Mouse (Mus musculus) left cerebral cortex, postnatal 14 days (tissue): ENCODE measurements around the gene 0610010K14Rik. TPM values are rescaled to one million over a fixed set of nuclear protein-coding genes. Genes with fewer than 3 reads are reported as not detected.
A peak's percentile ranks its signal among the peaks of the same experiment; 100 is the strongest.

Source experiments
- DNase-seq, 2 experiments: peaks; one replicate each; pipeline ENCODE4 v3.0.0; 2021 to 2022; ENCODE audit warnings: low spot score in 2 of 2, mixed read lengths in 1 of 2
- intact Hi-C: fragments of 180-260 bp; cut with DNase I; formaldehyde crosslinking; loops from one replicate; pipeline ENCODE4 v1.15.1; 2025
- long read RNA-seq, 2 experiments: library from polyadenylated mRNA; stranded (forward); transcript quantifications; one replicate each; pipeline ENCODE4 v2.0.0; 2021
- total RNA-seq, 2 experiments: library from RNA; stranded (reverse); gene quantifications; 2 replicates each; pipeline ENCODE4 v1.2.3; 2021

The 0610010K14Rik gene
- total RNA-seq = 10 to 100 TPM; 41.3 to 54.2 TPM
- long read RNA-seq, experiment 1, transcript 0610010K14Rik-206 (6 exons, 576 nt) = major isoform, 5 of 17 reads
- long read RNA-seq, experiment 1, partial matches to known transcripts = 1 of 17 reads
- long read RNA-seq, experiment 1, other reads (novel, unspliced or antisense) = 5 of 17 reads
- long read RNA-seq, experiment 2, transcript 0610010K14Rik-208 (6 exons, 880 nt) = major isoform, 5 of 21 reads
- long read RNA-seq, experiment 2, partial matches to known transcripts = 4 of 21 reads
- long read RNA-seq, experiment 2, other reads (novel, unspliced or antisense) = 6 of 21 reads

- intact Hi-C loops = no loop called here
These were observed at the start of gene 0610010K14Rik for GRCm38 (mm10) chr11:70237457-70238167. 0610010K14Rik (minus strand) TSS chr11:70237914.

GRCm38 (mm10) chr11:70285686-70286085 lies 48.0 kb upstream of the 0610010K14Rik start:
- intact Hi-C loops = no loop called here
- DNase-seq = no peak

More at GRCm38 (mm10) chr11:70237457-70238167, at the start of gene 0610010K14Rik:
- peak; percentile 98 for DNase-seq

- intact Hi-C loops = no loop called here
- no peak for DNase-seq
These were observed 47.0 kb upstream of the 0610010K14Rik start for GRCm38 (mm10) chr11:70284757-70285156.

GRCm38 (mm10) chr11:70283666-70284065 lies 46.0 kb upstream of the 0610010K14Rik start:
- intact Hi-C loops = no loop called here
- no peak for DNase-seq

- intact Hi-C loops = no loop called here
- DNase-seq = peak in 1 of 2 experiments; percentile 43
These were observed 42.7 kb upstream of the 0610010K14Rik start for GRCm38 (mm10) chr11:70280441-70280840.

GRCm38 (mm10) chr11:70278961-70279360 lies 41.2 kb upstream of the 0610010K14Rik start:
- no peak for DNase-seq
- intact Hi-C loops = no loop called here

- DNase-seq = no peak
- intact Hi-C loops = no loop called here
These were observed 33.9 kb upstream of the 0610010K14Rik start for GRCm38 (mm10) chr11:70271641-70272040.

- no peak for DNase-seq
- intact Hi-C loops = no loop called here
These were observed 28.7 kb upstream of the 0610010K14Rik start for GRCm38 (mm10) chr11:70266405-70266804.

- intact Hi-C loops = no loop called here
- no peak for DNase-seq
These were observed 28.1 kb upstream of the 0610010K14Rik start for GRCm38 (mm10) chr11:70265819-70266218.

GRCm38 (mm10) chr11:70265252-70265651 lies 27.5 kb upstream of the 0610010K14Rik start:
- DNase-seq = no peak
- intact Hi-C loops = no loop called here

GRCm38 (mm10) chr11:70259035-70259434 lies 21.3 kb upstream of the 0610010K14Rik start:
- intact Hi-C loops = no loop called here
- DNase-seq = no peak

- intact Hi-C loops = loop anchor here (2.0 kb wide), 1 partner anchor 54 kb away; no protein-coding TSS in a partner anchor
- DNase-seq = no peak
These were observed 17.3 kb upstream of the 0610010K14Rik start, which contains the start of gene Alox12 for GRCm38 (mm10) chr11:70254931-70255531. Alox12 (minus strand) TSS chr11:70255353.

- no peak for DNase-seq
- intact Hi-C loops = loop anchor here (2.0 kb wide), 1 partner anchor 54 kb away; no protein-coding TSS in a partner anchor
These were observed 16.6 kb upstream of the 0610010K14Rik start for GRCm38 (mm10) chr11:70254337-70254736.

GRCm38 (mm10) chr11:70251853-70252252 lies 14.1 kb upstream of the 0610010K14Rik start:
- DNase-seq = no peak
- intact Hi-C loops = no loop called here

- DNase-seq = no peak
- intact Hi-C loops = no loop called here
These were observed 12.4 kb upstream of the 0610010K14Rik start for GRCm38 (mm10) chr11:70250150-70250549.

GRCm38 (mm10) chr11:70247136-70247845 lies 9.6 kb upstream of the 0610010K14Rik start:
- DNase-seq = peak in 1 of 2 experiments; percentile 67
- intact Hi-C loops = no loop called here

- no peak for DNase-seq
- intact Hi-C loops = no loop called here
These were observed 4.9 kb upstream of the 0610010K14Rik start for GRCm38 (mm10) chr11:70242591-70242990.

- DNase-seq = peak; percentile 81 to 89
- intact Hi-C loops = no loop called here
These were observed 2.0 kb upstream of the 0610010K14Rik start, which contains the start of the genes Gm21988 and Rnasek for GRCm38 (mm10) chr11:70239541-70240279. Gm21988 (minus strand) TSS chr11:70239830. Rnasek (minus strand) TSS chr11:70239842.
